In the genomic region with DNA sequence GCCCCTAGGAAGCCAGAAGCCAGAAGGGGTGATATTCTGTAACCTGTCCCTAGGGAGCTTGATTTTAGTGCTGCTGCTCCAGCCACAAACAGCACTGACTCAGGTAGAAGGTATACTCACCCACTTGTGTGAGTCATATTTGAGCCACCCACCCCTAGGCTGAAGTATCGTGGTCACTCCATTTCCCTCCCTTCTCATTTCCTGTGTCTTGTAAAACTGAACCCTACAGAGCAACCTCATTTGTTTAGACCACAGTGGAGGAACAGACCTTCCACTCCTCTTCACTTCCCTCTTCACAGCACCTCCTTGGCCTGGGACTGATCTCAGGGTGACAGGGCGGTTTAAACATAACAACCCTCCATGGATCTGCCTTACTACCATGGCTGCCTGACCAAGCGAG, we compare ENCODE assay signal across 21 mouse cellular contexts. TPM values are rescaled to one million over a fixed set of nuclear protein-coding genes. Genes with fewer than 3 reads are reported as not detected.
A peak's percentile ranks its signal among the peaks of the same experiment; 100 is the strongest.
DNase-seq lines count a peak whose midpoint lies in the region; ATAC-seq and TF ChIP-seq lines count a peak whose summit lies in the region.
"Had no signal": no experiment of that assay in that cellular context is flagged by ENCODE, and none has a peak within 500 bp of the region (broad histone marks: within the 10 kb centered on the region; RNA-seq: fewer than 3 reads in every experiment).

A gene (plus strand): TSS at position 305 of the 400 bp plus-strand sequence.

- POLR2A ChIA-PET in Patski (lab: Charles Lee): no interaction called here

- peak within 1 kb of the TSS; percentile 10 for H3K4me3 ChIP-seq in lung, adult 2 months (replicated peaks; ENCODE audit: extremely low read depth, low read depth, low read length)
- H3K4me3 ChIP-seq in lung, postnatal 0 days (ENCODE audit: low read depth, low read length): no peak within 1 kb of the TSS
- H3K4me3 ChIP-seq: forebrain, embryonic 15.5 days; hindbrain, embryonic 12.5 days; limb, embryonic 15.5 days; midbrain, embryonic 13.5 days had no signal

- WGBS in lung, adult 2 months: 51% methylated on average over 3 of the region's 3 CpGs
- WGBS in lung, postnatal 0 days: 49% methylated on average over 2 of the region's 3 CpGs

- H3K9ac ChIP-seq in lung, postnatal 0 days (replicated peaks; ENCODE audit: low read depth): no peak within 1 kb of the TSS
- H3K9ac ChIP-seq: forebrain, embryonic 15.5 days; hindbrain, embryonic 12.5 days; limb, embryonic 15.5 days; liver, postnatal 0 days; midbrain, embryonic 13.5 days had no signal

- H3K36me3 ChIP-seq in lung, postnatal 0 days (ENCODE audit: insufficient read depth, low read length): no peaks in the 10 kb centered on the region
- no peaks in the 10 kb centered on the region for H3K36me3 ChIP-seq in splenic B cell, adult 2 months (ENCODE audit: control insufficient read depth, insufficient read depth, low read length, poor library complexity, severe bottlenecking)
- H3K36me3 ChIP-seq: forebrain, embryonic 15.5 days; hindbrain, embryonic 12.5 days; limb, embryonic 15.5 days; midbrain, embryonic 13.5 days had no signal

- CTCF ChIA-PET in Patski (lab: Charles Lee): no interaction called here

- ATAC-seq in lung, postnatal 0 days: no peak
- peak; percentile 60 for ATAC-seq in Patski
- peak; percentile 88 for ATAC-seq in megakaryocyte, adult 5-6 weeks (ENCODE audit: poor library complexity, severe bottlenecking)
- ATAC-seq: forebrain, embryonic 15.5 days; inflammation-experienced regulatory T-cells, adult 6 months; liver, postnatal 0 days; midbrain, embryonic 13.5 days had no signal

- TF ChIP-seq EP300 in lung, postnatal 0 days (IDR thresholded peaks at IDR 0.05): no peak

- H3K4me2 ChIP-seq in lung, postnatal 0 days (replicated peaks; ENCODE audit: low read depth, low read length): no peak within 1 kb of the TSS
- H3K4me2 ChIP-seq: forebrain, embryonic 15.5 days; hindbrain, embryonic 12.5 days; limb, embryonic 15.5 days; midbrain, embryonic 13.5 days had no signal

- H3K27me3 ChIP-seq in lung, postnatal 0 days (replicated peaks; ENCODE audit: insufficient read depth, low read length): no peaks in the 10 kb centered on the region
- H3K27me3 ChIP-seq in Patski: peaks cover 17% of the 10 kb centered on the region
- H3K27me3 ChIP-seq in splenic B cell, adult 2 months (ENCODE audit: control insufficient read depth, insufficient read depth, low read length, poor library complexity, severe bottlenecking): no peaks in the 10 kb centered on the region
- H3K27me3 ChIP-seq: forebrain, embryonic 15.5 days; hindbrain, embryonic 12.5 days; limb, embryonic 15.5 days; midbrain, embryonic 13.5 days had no signal

- H3K27ac ChIP-seq in lung, postnatal 0 days (ENCODE audit: low read length): no peak within 1 kb of the TSS
- H3K27ac ChIP-seq: forebrain, embryonic 15.5 days; hindbrain, embryonic 12.5 days; limb, embryonic 15.5 days; midbrain, embryonic 13.5 days had no signal

- DNase-seq in lung, adult 2 months: no peak
- DNase-seq in lung, postnatal 0 days (ENCODE audit: low spot score): no peak
- peak; percentile 20 for DNase-seq in Patski (ENCODE audit: low read depth, low spot score)
- DNase-seq in splenic B cell, adult 2 months (ENCODE audit: low read depth, low spot score): peak; percentile 3
- no peak for DNase-seq in cerebellum, postnatal 14 days
- DNase-seq in embryo, embryonic 11 days: no peak
- DNase-seq: adrenal gland, adult 8-10 months; cerebellum, adult 9-11 months; gastrocnemius, postnatal 25 days; kidney, adult 8-10 months; liver, postnatal 0 days; lung, postnatal 4 days; thymus, postnatal 25 days had no signal

- TF ChIP-seq POLR2A in lung, adult 2 months (IDR thresholded peaks at IDR 0.05; ENCODE audit: borderline replicate concordance, extremely low read depth, low read depth, low read length): no peak

- no peaks in the 10 kb centered on the region for H3K9me3 ChIP-seq in lung, postnatal 0 days (ENCODE audit: low read length)
- H3K9me3 ChIP-seq: forebrain, embryonic 15.5 days; hindbrain, embryonic 12.5 days; limb, embryonic 15.5 days; midbrain, embryonic 13.5 days had no signal

- no peak for TF ChIP-seq CTCF in lung, adult 2 months (IDR thresholded peaks at IDR 0.05; ENCODE audit: insufficient read depth, low read length)
- TF ChIP-seq CTCF in lung, postnatal 0 days (IDR thresholded peaks at IDR 0.05): no peak
- TF ChIP-seq CTCF in Patski (IDR thresholded peaks at IDR 0.05): no peak

- in situ Hi-C loops in Patski (cut with MboI; ENCODE audit: low pct_unique_long_range_greater_than_20kb): no loop called here

- H3K4me1 ChIP-seq in lung, adult 2 months (ENCODE audit: control insufficient read depth, insufficient read depth, low read length): no peaks in the 10 kb centered on the region
- H3K4me1 ChIP-seq in lung, postnatal 0 days (ENCODE audit: insufficient read depth, low read depth, low read length): no peaks in the 10 kb centered on the region
- H3K4me1 ChIP-seq: forebrain, embryonic 15.5 days; hindbrain, embryonic 12.5 days; limb, embryonic 15.5 days; midbrain, embryonic 13.5 days had no signal

RNA-seq across cellular contexts. Expression of the gene that starts here (rescaled TPM):
- polyA plus RNA-seq in lung, adult 2 months (2012; rRNA removed): 3.6 and 3.9 TPM in 2 replicates
- polyA plus RNA-seq in lung, postnatal 0 days (2015; fragmentation: Nextera tagmentation; extraction: Ambion mirVana): 3.9 and 5.3 TPM in 2 replicates
- polyA plus RNA-seq in Patski (2021): 0.09 TPM
- total RNA-seq in megakaryocyte, adult 5-6 weeks (2015): 16.4 and 20.1 TPM in 2 replicates
- 12.1 and 13.4 TPM in 2 replicates for total RNA-seq in megakaryocyte, adult 5-6 weeks (2017)
- total RNA-seq: gastrocnemius, postnatal 25 days; left cerebral cortex, postnatal 36 days had no signal
- polyA plus RNA-seq: hindbrain, embryonic 12.5 days; inflammation-experienced regulatory T-cells, adult 6 months; midbrain, embryonic 13.5 days; neural tube, embryonic 14.5 days had no signal

Comparison
In these comparisons a context has a peak if more than half of its experiments do, and no peak if none do; other contexts are left out.
1. Peak in DNase-seq and ATAC-seq in Patski; RNA of the gene not detected or under 1 TPM.